Mouse (Mus musculus): Measurements from ENCODE around the gene Hes6. TPM values are rescaled to one million over a fixed set of nuclear protein-coding genes. Genes with fewer than 3 reads are reported as not detected.

Hes6 gene
- 10 to 100 TPM; 61.2 to 86.5 TPM for polyA plus RNA-seq (2017; shearing (Covaris generic))

DNA sequence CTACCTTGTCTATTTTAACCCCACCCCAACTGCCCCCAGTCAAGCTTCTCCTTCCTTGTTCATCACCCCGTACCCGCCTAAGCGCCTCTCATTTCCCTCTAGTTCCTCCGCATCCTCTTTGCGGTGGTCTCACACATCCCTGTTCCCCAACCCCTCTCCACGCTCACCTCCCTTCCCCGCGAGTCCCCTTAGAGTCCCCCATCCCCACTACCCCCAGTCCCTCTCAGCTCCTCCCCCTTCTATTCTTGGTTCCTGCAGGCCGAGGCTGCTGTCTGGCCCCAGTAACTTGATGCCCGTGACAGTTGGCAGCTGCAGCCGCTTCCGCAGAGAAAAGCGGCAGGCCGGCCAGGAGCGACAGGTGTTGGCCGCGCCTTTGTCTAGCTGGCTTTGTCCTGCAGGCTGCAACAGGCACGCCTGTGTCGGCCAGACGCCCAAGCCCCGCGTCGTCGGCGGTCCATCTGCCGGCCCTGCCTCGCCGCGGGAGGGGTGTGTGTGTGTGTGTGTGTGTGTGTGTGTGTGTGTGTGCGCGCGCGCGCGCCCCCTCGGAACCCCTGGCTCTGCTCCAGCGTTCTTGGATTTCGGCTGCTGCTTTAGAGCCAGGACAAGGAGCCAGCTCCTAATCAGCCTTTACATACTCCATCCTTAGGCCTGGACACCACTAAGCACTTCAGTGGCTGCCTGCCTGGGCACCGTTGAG, at the start of gene Hes6:
Gene Hes6, minus strand, starts transcription at position 141 of the 697 bp plus-strand sequence.

GRCm38 (mm10) chr1:91459059-91459809, 45.4 kb upstream of the Hes6 start, which contains the start of gene Per2:
Gene Per2 (minus strand): TSS chr1:91459324.

DNA sequence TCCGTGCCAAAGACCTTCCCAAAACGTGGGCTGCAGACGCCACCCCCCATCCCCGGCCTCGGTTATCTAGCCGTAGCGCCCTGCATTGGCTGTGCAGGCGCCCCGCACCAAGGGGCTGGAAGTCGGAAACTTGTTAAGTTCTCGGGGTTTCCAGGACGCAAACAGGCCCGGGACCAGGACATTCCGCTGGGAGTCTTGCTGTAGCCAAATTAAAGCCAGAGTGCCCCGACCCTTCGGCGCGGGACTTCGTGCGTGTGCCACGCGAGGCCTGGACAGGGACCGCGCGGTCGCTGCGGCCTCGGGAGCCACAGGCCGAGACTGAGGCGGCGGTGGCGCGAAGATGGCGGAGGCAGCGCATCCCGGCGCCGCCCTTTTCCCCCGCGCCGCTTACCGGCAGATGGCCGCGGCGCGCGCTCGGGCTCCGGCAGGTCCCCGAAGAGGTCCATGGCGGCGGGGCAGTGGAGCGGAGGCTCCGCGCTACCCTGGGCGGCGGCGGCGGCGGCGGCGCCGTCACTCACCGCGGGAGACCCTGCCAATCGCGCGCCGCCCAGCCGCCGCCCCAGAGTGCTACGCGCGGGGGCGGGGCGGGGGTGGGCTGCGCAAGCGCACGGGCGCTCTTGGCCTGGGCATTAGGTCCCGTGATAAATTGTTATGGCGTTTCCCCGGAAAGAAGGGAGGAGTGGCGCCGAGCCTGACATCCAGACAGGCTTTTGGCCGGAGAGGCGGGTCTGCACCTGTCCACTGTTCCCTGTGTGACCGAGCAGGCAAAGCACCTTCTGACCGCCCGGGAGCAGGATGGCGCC, 15.4 kb downstream of the Hes6 start, which contains the start of gene Ilkap:
Gene Ilkap, minus strand, starts transcription at position 556 of the 803 bp plus-strand sequence.

GRCm38 (mm10) chr1:91366215-91367108, 47.4 kb downstream of the Hes6 start, which contains the start of gene Erfe:
Gene Erfe (plus strand): TSS chr1:91366430.

Other genes with a start within 250 kb of the Hes6 start
- gene Ramp1, start 234.2 kb downstream of the Hes6 start, polyA plus RNA-seq (2017; shearing (Covaris generic)): 10 to 100 TPM; 24.0 to 33.2 TPM
- 10 to 100 TPM; 71.2 to 82.1 TPM for gene Ube2f, start 163.7 kb downstream of the Hes6 start, polyA plus RNA-seq (2017; shearing (Covaris generic))
- gene Scly, start 115.7 kb downstream of the Hes6 start, polyA plus RNA-seq (2017; shearing (Covaris generic)): 10 to 100 TPM; 25.1 to 60.9 TPM
- gene Espnl, start 92.0 kb downstream of the Hes6 start, polyA plus RNA-seq (2017; shearing (Covaris generic)): under 1 TPM; 0.07 to 0.42 TPM
- under 1 TPM; 0.06 to 0.80 TPM for gene Klhl30, start 63.0 kb downstream of the Hes6 start, polyA plus RNA-seq (2017; shearing (Covaris generic))
- gene Erfe, start 47.6 kb downstream of the Hes6 start, polyA plus RNA-seq (2017; shearing (Covaris generic)): under 1 TPM in 1 of 2 experiments, not detected in 1; 0.10 TPM
- 100 to 1,000 TPM; 126 to 185 TPM for gene Ilkap, start 15.2 kb downstream of the Hes6 start, polyA plus RNA-seq (2017; shearing (Covaris generic))
- gene Per2, start 45.3 kb upstream of the Hes6 start, polyA plus RNA-seq (2017; shearing (Covaris generic)): 1 to 10 TPM; 2.4 to 2.8 TPM
- gene Traf3ip1, start 80.6 kb upstream of the Hes6 start, polyA plus RNA-seq (2017; shearing (Covaris generic)): 1 to 10 TPM; 4.4 to 5.9 TPM
- gene Asb1, start 126.5 kb upstream of the Hes6 start, polyA plus RNA-seq (2017; shearing (Covaris generic)): 10 to 100 TPM in 1 of 2 experiments, 1 to 10 TPM in 1; 6.1 to 10.9 TPM